Mouse (Mus musculus) limb, embryonic 13.5 days (tissue): ENCODE data around the gene 2310022B05Rik. TPM values are rescaled to one million over a fixed set of nuclear protein-coding genes. Genes with fewer than 3 reads are reported as not detected.

ENCODE experiments used
- ATAC-seq: fragments of 200-750 bp; cut with Nextera tagmentation; 2 replicates; pipeline ENCODE4 v1.8.0; 2017; ENCODE audit warnings: low read depth, moderate number of reproducible peaks, moderate TSS enrichment; ENCODE audit not compliant: low FRiP score
- H3K27ac ChIP-seq: fragments of 300-500 bp; sonication (generic); 2 replicates; pipeline ENCODE4 v1.5.1; 2015; ENCODE audit warnings: inconsistent platforms, mild to moderate bottlenecking, moderate library complexity
- H3K27me3 ChIP-seq: fragments of 300-500 bp; sonication (generic); 2 replicates; pipeline ENCODE4 v1.6.1; 2015; ENCODE audit warnings: mild to moderate bottlenecking, inconsistent platforms
- H3K36me3 ChIP-seq: fragments of 300-500 bp; sonication (generic); 2 replicates; pipeline ENCODE4 v1.6.1; 2015; ENCODE audit warnings: inconsistent platforms, mild to moderate bottlenecking, moderate library complexity
- H3K4me1 ChIP-seq: fragments of 300-500 bp; sonication (generic); 2 replicates; pipeline ENCODE4 v1.6.1; 2015; ENCODE audit warnings: inconsistent platforms
- H3K4me2 ChIP-seq: fragments of 300-500 bp; sonication (generic); replicated peaks from 2 replicates; pipeline ENCODE4 v1.6.1; 2015; ENCODE audit warnings: inconsistent platforms, mild to moderate bottlenecking, moderate library complexity
- H3K4me3 ChIP-seq: fragments of 300-500 bp; sonication (generic); 2 replicates; pipeline ENCODE4 v1.5.1; 2015; ENCODE audit warnings: moderate library complexity, mild to moderate bottlenecking, inconsistent platforms
- H3K9ac ChIP-seq: fragments of 300-500 bp; sonication (generic); 2 replicates; pipeline ENCODE4 v1.6.1; 2015; ENCODE audit warnings: mild to moderate bottlenecking, inconsistent platforms
- H3K9me3 ChIP-seq: fragments of 300-500 bp; sonication (generic); 2 replicates; pipeline ENCODE4 v1.6.1; 2016; ENCODE audit warnings: inconsistent platforms
- WGBS: fragments of 180-500 bp; shearing (Covaris S2); methylation state at CpG from one replicate; pipeline ENCODE4 v1.1.7; 2015; 5-methylcytosine and 5-hydroxymethylcytosine counted together
- polyA plus RNA-seq: library from polyadenylated mRNA; unstranded; fragments of >200 nt; fragmentation: Nextera tagmentation; extraction: Ambion mirVana; gene quantifications from 2 replicates; pipeline ENCODE4 v1.2.1, GENCODE M21; 2015

Gene 2310022B05Rik
- polyA plus RNA-seq, 1 experiment from 2014 or later = 30.2 TPM

DNA sequence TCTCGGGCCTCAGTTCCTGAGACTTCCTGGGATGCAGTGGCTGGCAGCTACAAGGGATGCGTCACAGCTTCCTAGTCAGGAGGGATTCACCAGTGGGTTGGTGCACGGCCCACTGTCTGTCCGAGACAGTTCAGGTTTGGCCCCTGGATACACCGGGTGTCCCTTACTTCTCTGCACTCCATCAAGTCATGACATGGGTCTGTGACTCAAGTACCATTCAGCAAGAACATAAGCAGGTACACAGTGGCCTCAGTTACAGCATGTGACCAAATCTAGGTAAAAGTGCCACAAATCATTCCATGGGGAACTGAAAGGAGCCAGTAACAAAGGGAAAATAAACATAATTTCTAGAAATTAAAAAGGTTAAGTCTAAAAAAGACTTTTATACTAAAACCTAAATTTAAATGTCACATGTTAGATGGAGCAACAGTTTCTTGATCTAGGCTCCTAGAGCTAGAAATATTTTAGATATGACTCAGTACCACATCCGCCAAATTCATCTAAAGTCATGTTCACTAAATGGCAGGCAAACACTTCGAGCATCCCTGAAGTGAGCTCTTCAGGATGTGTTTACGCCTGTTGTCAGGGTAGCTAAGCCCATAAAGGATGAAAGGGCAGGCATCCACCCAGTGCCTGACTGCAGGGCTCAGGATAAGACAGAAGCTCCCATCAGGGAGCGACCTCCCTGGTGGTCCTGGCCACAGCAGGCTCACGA, 18.1 kb upstream of the 2310022B05Rik start:
- Histone ChIP-seq H3K9ac (no peak overlapping the region), H3K9me3 (no peaks in the 10 kb centered on the region)
- WGBS = 85% methylated on average over 10 of the region's 10 CpGs

DNA sequence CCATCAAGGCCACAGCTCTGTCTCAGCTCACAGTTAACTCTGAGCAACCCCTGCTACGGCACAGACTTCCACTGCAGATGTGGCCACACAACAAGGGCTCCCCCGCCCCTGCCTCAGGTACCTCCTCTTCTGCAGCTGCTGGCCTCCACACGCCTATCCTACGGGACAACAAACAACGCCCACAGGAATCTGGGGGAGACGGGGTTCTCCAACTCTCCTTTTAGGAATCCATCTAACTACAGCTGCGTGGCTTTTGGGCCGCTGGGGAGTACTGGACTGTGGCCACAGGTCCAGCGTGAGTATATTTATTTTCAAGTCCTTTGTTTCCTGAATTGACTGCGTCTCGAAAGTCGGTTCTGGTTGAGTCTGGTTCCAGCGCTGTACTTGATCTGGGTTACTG, 15.1 kb upstream of the 2310022B05Rik start:
- 94% methylated on average over 13 of the region's 13 CpGs for WGBS
- H3K27me3 ChIP-seq = no peaks in the 10 kb centered on the region

More for the DNA sequence above, 18.1 kb upstream of the 2310022B05Rik start:
- H3K4me3 ChIP-seq = no peak overlapping the region
- H3K4me1 ChIP-seq = 0 out of 2 replicates have a peak, but pooled peaks cover 3% of the 10 kb centered on the region
- no peak overlapping the region for H3K4me2 ChIP-seq
- no peaks in the 10 kb centered on the region for H3K27me3 ChIP-seq
- no peak overlapping the region for H3K27ac ChIP-seq
- peaks cover 82% of the 10 kb centered on the region for H3K36me3 ChIP-seq
- no peak for ATAC-seq

DNA sequence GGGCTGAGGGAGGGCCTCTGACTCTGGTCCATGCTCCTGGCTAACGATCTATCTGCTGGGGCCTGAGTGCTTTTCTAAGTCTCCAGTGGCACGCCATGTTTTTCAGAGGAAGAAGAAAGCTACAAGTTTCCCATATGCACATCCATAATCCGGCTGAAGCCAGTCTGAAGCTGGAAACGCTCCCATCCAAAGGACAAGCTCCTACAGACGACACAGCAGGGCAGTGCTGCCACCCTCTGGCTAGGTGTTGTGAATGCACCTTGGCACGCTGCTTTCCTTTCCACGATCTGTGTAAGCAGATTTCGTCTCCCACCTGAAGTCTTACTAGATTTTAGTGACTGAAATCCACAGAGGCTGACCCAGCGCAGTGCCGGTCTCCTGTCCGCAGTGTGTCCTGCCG, 14.3 kb upstream of the 2310022B05Rik start:
- no peak overlapping the region for H3K4me2 ChIP-seq
- no peaks in the 10 kb centered on the region for H3K9me3 ChIP-seq
- peak overlapping the region; percentile 67; the same call in 1 of the 2 replicates for H3K27ac ChIP-seq
- H3K36me3 ChIP-seq = peaks cover 85% of the 10 kb centered on the region
- H3K4me1 ChIP-seq = 0 out of 2 replicates have a peak, but pooled peaks cover 3% of the 10 kb centered on the region
- no peak overlapping the region for H3K4me3 ChIP-seq
- peak; percentile 86 for ATAC-seq
- WGBS = 47% methylated on average over 12 of the region's 12 CpGs
- H3K9ac ChIP-seq = 0 out of 2 replicates have a peak overlapping the region, but pooled peaks have one; percentile 39
- no peaks in the 10 kb centered on the region for H3K27me3 ChIP-seq

More for the DNA sequence above, 15.1 kb upstream of the 2310022B05Rik start:
- Histone ChIP-seq H3K36me3 (peaks cover 84% of the 10 kb centered on the region), H3K4me1 (0 out of 2 replicates have a peak, but pooled peaks cover 3% of the 10 kb centered on the region), H3K9me3 (no peaks in the 10 kb centered on the region), H3K4me2 (no peak overlapping the region), H3K9ac (no peak overlapping the region; the same call in 1 of the 2 replicates), H3K27ac (no peak overlapping the region), H3K4me3 (no peak overlapping the region)
- no peak for ATAC-seq

DNA sequence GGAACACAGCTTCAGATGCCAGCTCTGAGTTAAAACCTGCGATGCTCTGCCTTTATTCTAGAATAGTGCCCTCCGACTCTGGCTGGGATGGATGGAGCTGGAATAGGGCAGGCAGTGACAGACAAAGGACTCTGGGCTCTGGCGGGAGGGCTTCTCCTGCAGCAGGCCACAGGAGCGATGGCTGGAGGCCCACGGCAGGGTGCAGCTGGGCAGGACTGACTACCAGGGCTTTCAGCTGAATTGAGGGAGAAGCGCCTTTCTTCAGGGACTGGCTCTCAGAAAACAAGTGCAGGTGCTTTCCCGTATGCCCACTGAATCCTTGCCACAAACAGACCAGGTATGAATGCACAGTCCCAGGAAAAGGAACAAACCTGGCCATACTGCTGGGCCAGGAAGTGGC, 13.9 kb upstream of the 2310022B05Rik start:
- peaks cover 81% of the 10 kb centered on the region for H3K36me3 ChIP-seq
- WGBS = 86% methylated on average over 7 of the region's 7 CpGs
- H3K9ac ChIP-seq = 0 out of 2 replicates have a peak overlapping the region, but pooled peaks have one; percentile 39
- H3K4me3 ChIP-seq = no peak overlapping the region
- H3K9me3 ChIP-seq = no peaks in the 10 kb centered on the region
- H3K27me3 ChIP-seq = no peaks in the 10 kb centered on the region
- H3K4me2 ChIP-seq = no peak overlapping the region
- 0 out of 2 replicates have a peak, but pooled peaks cover 3% of the 10 kb centered on the region for H3K4me1 ChIP-seq
- H3K27ac ChIP-seq = peak overlapping the region; percentile 67; the same call in 1 of the 2 replicates
- ATAC-seq = peak; percentile 12; the same call in 1 of the 2 replicates

DNA sequence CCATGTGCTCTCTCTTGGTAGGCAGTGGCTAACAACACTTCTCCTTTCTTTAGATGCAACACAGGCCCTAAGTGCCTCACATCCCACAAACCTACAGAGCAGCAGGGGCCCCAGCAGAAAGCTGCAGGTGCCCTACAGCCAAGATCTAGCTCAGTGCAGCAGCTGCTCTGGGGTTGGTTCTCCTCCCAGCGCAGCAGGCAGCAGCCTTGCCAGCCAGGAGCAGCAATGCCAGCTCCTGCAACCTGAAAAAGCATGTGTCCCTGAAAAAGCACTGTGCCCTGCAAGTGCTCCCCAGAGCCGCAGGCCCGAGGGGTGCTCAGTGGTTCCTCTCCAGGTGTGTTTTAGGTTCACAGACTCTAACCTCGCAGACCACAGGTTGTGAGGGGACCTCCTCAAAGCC, 13.5 kb upstream of the 2310022B05Rik start:
- WGBS = 95% methylated on average over 4 of the region's 4 CpGs

DNA sequence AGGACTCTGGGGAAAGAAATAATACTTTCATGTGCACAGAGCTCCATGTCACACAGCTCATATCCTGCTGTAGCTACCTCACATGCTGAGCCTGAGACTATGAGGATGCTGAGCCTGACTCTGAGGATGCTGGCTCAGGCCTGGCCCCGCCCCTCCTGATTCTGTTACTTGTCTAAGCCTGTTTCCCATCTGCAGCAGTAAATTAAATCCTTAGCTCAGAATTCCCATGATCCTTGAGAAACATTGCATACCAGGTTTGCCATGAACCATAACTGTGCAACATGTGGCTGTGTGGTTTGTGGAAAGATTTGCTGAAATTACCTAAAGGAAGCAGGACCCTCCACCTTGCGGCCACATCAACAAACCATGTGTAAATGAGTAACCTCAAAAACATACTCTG, 9.2 kb upstream of the 2310022B05Rik start:
- Histone ChIP-seq H3K36me3 (peaks cover 59% of the 10 kb centered on the region), H3K4me3 (no peak overlapping the region), H3K4me1 (0 out of 2 replicates have a peak, but pooled peaks cover 3% of the 10 kb centered on the region), H3K27ac (no peak overlapping the region), H3K4me2 (no peak overlapping the region), H3K9ac (no peak overlapping the region), H3K27me3 (no peaks in the 10 kb centered on the region), H3K9me3 (no peaks in the 10 kb centered on the region)
- 85% methylated on average over 2 of the region's 2 CpGs for WGBS
- ATAC-seq = no peak

More for the DNA sequence above, 13.5 kb upstream of the 2310022B05Rik start:
- Histone ChIP-seq H3K27me3 (no peaks in the 10 kb centered on the region), H3K36me3 (peaks cover 77% of the 10 kb centered on the region), H3K9me3 (no peaks in the 10 kb centered on the region), H3K27ac (no peak overlapping the region; the same call in 1 of the 2 replicates), H3K9ac (0 out of 2 replicates have a peak overlapping the region, but pooled peaks have one; percentile 39), H3K4me1 (0 out of 2 replicates have a peak, but pooled peaks cover 3% of the 10 kb centered on the region), H3K4me2 (no peak overlapping the region), H3K4me3 (no peak overlapping the region)
- no peak for ATAC-seq

DNA sequence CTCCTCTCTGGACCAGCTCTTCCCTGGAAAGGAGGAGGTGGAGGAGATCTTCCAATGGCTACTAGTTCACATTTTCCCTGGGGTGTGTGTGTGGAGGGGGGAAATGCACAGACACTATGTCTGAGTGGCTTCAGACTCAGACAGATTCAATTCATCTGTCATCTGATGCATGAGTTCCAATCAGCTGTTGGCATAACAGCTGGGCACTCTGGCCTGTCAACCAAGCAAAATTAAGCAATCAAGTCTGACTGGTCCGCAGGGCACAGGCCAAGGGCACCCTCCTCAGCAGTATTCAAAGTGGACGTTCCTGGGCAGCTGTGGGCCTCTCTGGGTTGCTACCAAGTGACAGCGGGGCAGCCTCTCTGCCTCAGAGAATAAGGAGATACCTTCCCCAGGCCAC, 5.6 kb upstream of the 2310022B05Rik start:
- Histone ChIP-seq H3K4me2 (no peak overlapping the region), H3K36me3 (peaks cover 28% of the 10 kb centered on the region), H3K4me1 (peaks cover 6% of the 10 kb centered on the region), H3K9me3 (no peaks in the 10 kb centered on the region), H3K27ac (no peak overlapping the region), H3K27me3 (no peaks in the 10 kb centered on the region), H3K4me3 (no peak overlapping the region), H3K9ac (no peak overlapping the region; the same call in 1 of the 2 replicates)
- WGBS = 81% methylated on average over 3 of the region's 3 CpGs
- ATAC-seq = no peak

DNA sequence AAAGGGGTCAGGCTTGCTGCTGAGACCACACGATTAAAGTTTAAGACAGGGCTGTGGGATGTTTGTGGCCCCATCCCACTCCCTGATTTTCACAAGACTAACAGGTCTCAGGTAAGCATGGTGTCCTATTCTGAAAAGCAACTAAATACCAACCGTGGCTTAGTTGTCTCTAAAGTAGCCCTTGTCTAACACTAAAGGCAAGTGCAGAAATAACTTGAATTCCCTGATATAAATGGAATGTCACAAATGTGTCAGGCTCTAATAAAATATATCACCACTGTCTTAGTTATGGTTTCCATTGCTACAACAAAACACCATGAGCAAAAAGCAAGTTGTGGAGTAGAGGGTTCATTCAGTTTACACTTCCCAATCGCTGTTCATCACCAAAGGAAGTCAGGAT, 1.2 kb upstream of the 2310022B05Rik start:
- 74% methylated on average over 3 of the region's 3 CpGs for WGBS
- H3K4me2 ChIP-seq = no peak overlapping the region
- peaks cover 38% of the 10 kb centered on the region for H3K4me1 ChIP-seq
- no peak overlapping the region for H3K4me3 ChIP-seq
- H3K27ac ChIP-seq = no peak overlapping the region
- no peaks in the 10 kb centered on the region for H3K36me3 ChIP-seq
- no peak overlapping the region for H3K9ac ChIP-seq
- no peaks in the 10 kb centered on the region for H3K27me3 ChIP-seq
- no peaks in the 10 kb centered on the region for H3K9me3 ChIP-seq
- ATAC-seq = no peak

DNA sequence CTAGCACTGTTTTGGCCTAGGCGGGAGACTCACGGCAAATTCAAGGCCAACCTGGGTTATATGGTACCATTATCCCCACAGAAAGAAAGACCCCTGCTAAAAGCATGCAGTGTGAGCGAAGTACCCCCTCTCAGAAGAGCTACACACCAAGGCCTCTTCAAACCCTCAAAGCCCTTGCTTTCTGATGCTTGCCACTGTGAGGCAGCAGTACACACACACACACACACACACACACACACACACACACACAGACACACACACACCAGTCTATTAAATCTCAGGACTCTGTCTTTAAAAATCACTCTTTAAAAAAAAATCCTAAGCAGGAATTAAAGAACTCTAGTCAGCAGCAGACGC, 683 bp upstream of the 2310022B05Rik start:
- Histone ChIP-seq H3K9me3 (no peaks in the 10 kb centered on the region), H3K27me3 (no peaks in the 10 kb centered on the region), H3K4me1 (peaks cover 40% of the 10 kb centered on the region), H3K9ac (peak overlapping the region; percentile 93), H3K27ac (peak overlapping the region; percentile 86), H3K36me3 (no peaks in the 10 kb centered on the region), H3K4me3 (peak overlapping the region; percentile 93), H3K4me2 (peak overlapping the region; percentile 88)
- ATAC-seq = 0 out of 2 replicates have a peak, but pooled peaks have one; percentile 6
- 43% methylated on average over 4 of the region's 4 CpGs for WGBS

DNA sequence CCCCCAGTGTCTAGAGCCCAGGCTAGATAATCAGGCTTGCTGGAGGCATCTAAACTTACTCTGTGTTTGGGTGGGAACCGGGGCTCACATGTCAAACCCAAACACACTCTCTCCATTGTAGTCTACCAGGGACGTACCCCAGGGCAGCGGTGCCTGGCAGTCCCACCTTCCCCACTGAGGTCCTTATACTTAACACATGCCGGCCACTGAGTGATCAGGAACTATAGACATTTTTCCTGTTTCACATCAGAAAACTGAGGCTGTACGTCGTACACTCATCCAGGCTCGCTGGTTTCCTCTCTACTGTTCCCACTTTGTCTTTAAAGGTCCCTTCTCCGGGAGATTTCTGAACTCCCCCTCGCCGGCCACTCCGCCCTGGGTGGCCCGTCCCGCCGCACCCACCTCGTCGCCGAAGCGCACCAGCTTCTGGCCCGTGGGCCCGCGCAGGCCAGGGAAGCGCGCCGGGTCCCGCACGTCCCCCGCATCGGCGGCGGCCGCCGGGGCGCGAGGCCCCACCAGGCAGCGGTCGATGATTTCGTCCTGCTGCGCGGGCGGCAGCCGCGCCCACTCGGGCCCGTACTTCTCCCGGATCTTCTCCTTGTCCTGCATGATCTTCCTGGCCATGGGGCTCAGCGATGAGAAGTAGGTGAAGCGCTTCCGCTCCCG, 590 bp downstream of the 2310022B05Rik start:
- under 1% methylated on average over 49 of the region's 49 CpGs for WGBS
- Histone ChIP-seq H3K27ac (peak overlapping the region; percentile 86), H3K27me3 (no peaks in the 10 kb centered on the region), H3K9me3 (no peaks in the 10 kb centered on the region), H3K4me2 (peak overlapping the region; percentile 88), H3K4me3 (peak overlapping the region; percentile 93), H3K9ac (peak overlapping the region; percentile 93), H3K36me3 (peaks cover 6% of the 10 kb centered on the region), H3K4me1 (peaks cover 49% of the 10 kb centered on the region)
- ATAC-seq = peak; percentile 37

DNA sequence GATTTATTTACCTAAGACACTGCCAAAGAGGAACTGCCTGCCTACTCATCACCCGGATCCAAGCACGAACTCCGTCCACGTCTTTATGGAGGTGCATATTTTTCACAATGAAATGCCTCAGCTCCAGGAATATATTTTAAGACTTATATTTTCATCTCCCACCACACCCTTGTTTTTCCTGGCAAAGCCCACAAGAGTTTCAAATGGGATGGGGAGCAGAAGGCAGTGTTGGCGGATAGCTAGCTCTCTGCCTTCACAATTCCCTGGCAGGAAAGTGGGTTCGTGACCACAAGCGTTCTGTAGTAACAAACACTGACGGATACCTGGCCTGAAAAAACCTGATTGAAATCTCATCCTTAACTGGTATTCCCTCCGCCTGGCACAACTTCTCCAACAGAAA, 1.4 kb downstream of the 2310022B05Rik start:
- whole genome bisulfite sequencing = 42% methylated on average over 9 of the region's 9 CpGs
- H3K9me3 ChIP-seq = no peaks in the 10 kb centered on the region
- H3K36me3 ChIP-seq = peaks cover 13% of the 10 kb centered on the region
- H3K4me2 ChIP-seq = peak overlapping the region; percentile 88
- peaks cover 49% of the 10 kb centered on the region for H3K4me1 ChIP-seq
- no peak overlapping the region for H3K27ac ChIP-seq
- peak overlapping the region; percentile 93 for H3K4me3 ChIP-seq
- H3K27me3 ChIP-seq = no peaks in the 10 kb centered on the region
- no peak for ATAC-seq
- peak overlapping the region; percentile 93 for H3K9ac ChIP-seq

DNA sequence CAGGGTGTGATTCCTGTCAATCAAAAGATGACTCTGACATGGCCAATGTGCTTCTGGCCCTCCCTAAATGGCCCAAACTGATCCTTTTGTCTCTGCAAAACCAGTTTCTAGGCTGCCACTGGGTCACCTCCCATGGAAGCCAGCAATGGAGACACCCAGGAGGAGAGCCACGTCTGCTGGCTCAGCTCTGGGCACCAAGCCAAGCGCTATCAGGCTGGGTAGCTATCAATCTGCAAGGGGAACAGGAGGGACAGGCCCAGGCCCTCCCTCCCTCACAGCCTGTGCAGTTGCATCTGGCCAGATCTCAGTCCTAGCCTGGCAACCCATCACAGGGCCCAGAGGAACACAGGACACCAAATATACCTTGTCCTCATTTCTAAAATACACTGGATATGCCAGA, 4.8 kb downstream of the 2310022B05Rik start:
- no peak overlapping the region for H3K4me2 ChIP-seq
- H3K27me3 ChIP-seq = no peaks in the 10 kb centered on the region
- peaks cover 71% of the 10 kb centered on the region for H3K4me1 ChIP-seq
- no peak overlapping the region; the same call in 1 of the 2 replicates for H3K9ac ChIP-seq
- WGBS = 42% methylated on average over 2 of the region's 2 CpGs
- no peak overlapping the region for H3K4me3 ChIP-seq
- H3K9me3 ChIP-seq = no peaks in the 10 kb centered on the region
- no peak overlapping the region; the same call in 1 of the 2 replicates for H3K27ac ChIP-seq
- H3K36me3 ChIP-seq = peaks cover 25% of the 10 kb centered on the region
- no peak for ATAC-seq
